Mouse (Mus musculus) erythroblast, embryonic 14.5 days (primary cell): ENCODE results near the gene Tbx15.

Source experiments
- GATA1 ChIP-seq: IDR thresholded peaks from 2 replicates; pipeline ENCODE4 v1.6.1; 2012; ENCODE audit warnings: low read length, inconsistent platforms, mixed read lengths
- TAL1 ChIP-seq: IDR thresholded peaks from 3 replicates; pipeline ENCODE4 v1.6.1; 2012; ENCODE audit warnings: low read length, inconsistent platforms, mixed read lengths

- TF ChIP-seq TAL1 (no peak), GATA1 (no peak)
Measured at GRCm38 (mm10) chr3:99249551-99249870, 9.3 kb downstream of the Tbx15 start.
